In the genomic region with DNA sequence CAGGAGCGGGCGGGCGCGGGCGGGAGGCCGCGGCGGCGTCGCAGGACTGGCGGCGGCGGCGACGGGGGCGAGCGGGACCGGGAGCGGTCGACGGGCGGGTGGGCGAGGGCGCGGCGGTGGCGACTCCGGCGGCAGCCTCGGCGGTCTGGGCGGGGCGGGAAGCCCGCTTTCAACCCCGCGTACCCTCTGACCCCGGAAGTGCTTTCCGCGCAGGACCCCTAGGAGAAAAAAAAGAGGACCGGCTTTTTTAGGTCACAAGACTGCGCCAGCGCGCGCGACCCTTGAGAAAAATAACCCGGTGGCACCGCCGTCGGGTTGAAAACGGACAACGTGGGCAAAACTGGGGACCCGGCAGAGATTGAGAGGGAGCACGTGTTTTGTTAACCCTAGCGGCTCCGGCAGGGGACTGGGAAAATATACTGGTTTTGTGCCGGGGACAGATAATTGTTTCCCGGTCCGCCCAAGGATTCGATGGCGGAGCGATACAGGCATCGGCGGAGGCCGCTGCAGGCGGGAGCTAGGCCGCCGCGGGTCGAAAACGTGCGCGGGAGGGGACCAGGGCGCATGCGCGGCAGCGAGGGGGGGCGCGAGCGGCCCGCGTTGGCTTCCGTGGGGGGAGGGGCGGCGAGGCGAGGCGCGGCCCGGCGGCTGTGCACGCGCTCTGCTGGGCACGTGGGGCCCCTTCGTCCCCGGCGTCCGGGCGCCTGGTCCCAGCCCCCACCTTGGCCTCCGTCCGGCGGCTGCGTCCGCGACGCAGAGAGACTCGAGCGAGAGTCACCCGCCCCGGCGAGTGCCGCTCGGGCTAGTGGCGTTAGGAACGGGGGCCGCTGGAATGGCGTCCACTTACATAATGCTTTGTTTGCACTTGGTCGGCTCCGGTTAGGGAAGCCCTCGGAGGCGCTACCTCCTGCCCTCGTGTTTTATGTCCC, we compare ENCODE assay signal across 8 mouse cellular contexts. TPM values are rescaled to one million over a fixed set of nuclear protein-coding genes. Genes with fewer than 3 reads are reported as not detected.
A peak's percentile ranks its signal among the peaks of the same experiment; 100 is the strongest.
DNase-seq lines count a peak whose midpoint lies in the region; ATAC-seq lines count a peak whose summit lies in the region.

TSS of gene Pcbp1 (minus strand) at position 290 of the 929 bp plus-strand sequence.

- peak within 1 kb of the TSS; percentile 100 for H3K27ac ChIP-seq in brown adipose tissue, adult 24 weeks (replicated peaks; ENCODE audit: low read depth, low read length)
- peak within 1 kb of the TSS; percentile 99 to 100 for H3K27ac ChIP-seq in heart, embryonic 14.5 days (replicated peaks in 1 of 2; ENCODE audit: control insufficient read depth in 1 of 2, insufficient read depth in 1 of 2, low read depth in 2 of 2, low read length in 2 of 2)
- H3K27ac ChIP-seq in liver, embryonic 13.5 days = peak within 1 kb of the TSS; percentile 98
- H3K27ac ChIP-seq in stomach, embryonic 16.5 days (ENCODE audit: low read length) = peak within 1 kb of the TSS; percentile 100

- WGBS in heart, embryonic 14.5 days = under 1% methylated on average over 104 of the region's 120 CpGs
- WGBS in liver, embryonic 13.5 days (ENCODE audit: insufficient replicate concordance) = under 1% methylated on average over 94 of the region's 120 CpGs
- WGBS in stomach, embryonic 16.5 days = under 1% methylated on average over 116 of the region's 120 CpGs

- DNase-seq in CD4-positive, CD25-positive, alpha-beta regulatory T cell, adult 2 months (ENCODE audit: low read depth, low spot score) = peak; percentile 99
- peak; percentile 66 for DNase-seq in fibroblast of lung, adult 2 months (ENCODE audit: low read depth)
- peak; percentile 98 for DNase-seq in kidney, postnatal 14 days
- DNase-seq in liver, embryonic 13.5 days = peak; percentile 90
- DNase-seq in neural tube, embryonic 10.5 days (ENCODE audit: extremely low spot score, low spot score) = peak; percentile 98

- peak within 1 kb of the TSS; percentile 93 for H3K4me2 ChIP-seq in heart, embryonic 14.5 days (ENCODE audit: low read length)
- peak within 1 kb of the TSS; percentile 84 for H3K4me2 ChIP-seq in liver, embryonic 13.5 days
- peak within 1 kb of the TSS; percentile 66 for H3K4me2 ChIP-seq in stomach, embryonic 16.5 days (ENCODE audit: low read depth, low read length)

- no peaks in the 10 kb centered on the region for H3K27me3 ChIP-seq in heart, embryonic 14.5 days (ENCODE audit: control insufficient read depth, insufficient read depth, low read length)
- H3K27me3 ChIP-seq in liver, embryonic 13.5 days = no peaks in the 10 kb centered on the region
- no peaks in the 10 kb centered on the region for H3K27me3 ChIP-seq in stomach, embryonic 16.5 days (ENCODE audit: control insufficient read depth, insufficient read depth, low read length)

- peaks cover 12% of the 10 kb centered on the region for H3K4me1 ChIP-seq in brown adipose tissue, adult 24 weeks (ENCODE audit: control insufficient read depth, insufficient read depth, insufficient read length, low read length)
- peaks cover 5 to 25% of the 10 kb centered on the region in 2 experiments; a peak in 3 of 4 replicates for H3K4me1 ChIP-seq in heart, embryonic 14.5 days (ENCODE audit: control insufficient read depth in 2 of 2, insufficient read depth in 2 of 2, low read length in 2 of 2)
- peaks cover 35% of the 10 kb centered on the region for H3K4me1 ChIP-seq in liver, embryonic 13.5 days (replicated peaks)
- peaks cover 15% of the 10 kb centered on the region for H3K4me1 ChIP-seq in stomach, embryonic 16.5 days (ENCODE audit: control insufficient read depth, insufficient read depth, low read length)

- H3K9me3 ChIP-seq in heart, embryonic 14.5 days (ENCODE audit: control insufficient read depth, low read length) = no peaks in the 10 kb centered on the region
- no peaks in the 10 kb centered on the region for H3K9me3 ChIP-seq in liver, embryonic 13.5 days (replicated peaks)
- no peaks in the 10 kb centered on the region for H3K9me3 ChIP-seq in stomach, embryonic 16.5 days (replicated peaks; ENCODE audit: control insufficient read depth, low read length)

- H3K36me3 ChIP-seq in heart, embryonic 14.5 days (ENCODE audit: control insufficient read depth, insufficient read depth, low read length) = peaks cover 44% of the 10 kb centered on the region
- peaks cover 43% of the 10 kb centered on the region for H3K36me3 ChIP-seq in liver, embryonic 13.5 days
- no peaks in the 10 kb centered on the region for H3K36me3 ChIP-seq in stomach, embryonic 16.5 days (ENCODE audit: control insufficient read depth, insufficient read depth, low read length)

- H3K9ac ChIP-seq in heart, embryonic 14.5 days (ENCODE audit: low read length) = peak within 1 kb of the TSS; percentile 99
- H3K9ac ChIP-seq in liver, embryonic 13.5 days = peak within 1 kb of the TSS; percentile 94
- peak within 1 kb of the TSS; percentile 99 for H3K9ac ChIP-seq in stomach, embryonic 16.5 days (ENCODE audit: low read length)

- ATAC-seq in heart, embryonic 14.5 days (ENCODE audit: insufficient number of reproducible peaks, insufficient read depth, low FRiP score, low read depth) = peak; percentile 85
- ATAC-seq in liver, embryonic 13.5 days (ENCODE audit: low read depth) = peak; percentile 71
- ATAC-seq in stomach, embryonic 16.5 days (ENCODE audit: insufficient read depth, low FRiP score) = peak; percentile 87

- H3K4me3 ChIP-seq in brown adipose tissue, adult 24 weeks (ENCODE audit: insufficient read depth, low read depth, low read length) = peak within 1 kb of the TSS; percentile 100
- peak within 1 kb of the TSS; percentile 72 to 95 for H3K4me3 ChIP-seq in heart, embryonic 14.5 days (ENCODE audit: control insufficient read depth in 1 of 2, insufficient read depth in 1 of 2, low read depth in 1 of 2, low read length in 2 of 2)
- peak within 1 kb of the TSS; percentile 95 for H3K4me3 ChIP-seq in liver, embryonic 13.5 days (replicated peaks)
- peak within 1 kb of the TSS; percentile 99 for H3K4me3 ChIP-seq in stomach, embryonic 16.5 days (replicated peaks; ENCODE audit: low read length)

RNA-seq across cellular contexts. Expression of gene Pcbp1, which starts in this region (rescaled TPM):
- 107 and 116 TPM in 2 replicates for polyA plus RNA-seq in brown adipose tissue, adult 24 weeks (2012; ENCODE audit: insufficient read depth, insufficient read length, missing spikeins)
- polyA plus RNA-seq in heart, embryonic 14.5 days (2014; fragmentation: Nextera tagmentation; extraction: Ambion mirVana) = 297 and 312 TPM in 2 replicates
- polyA plus RNA-seq in liver, embryonic 13.5 days (2015; fragmentation: Nextera tagmentation; extraction: Ambion mirVana) = 327 and 339 TPM in 2 replicates
- 177 and 197 TPM in 2 replicates for polyA plus RNA-seq in stomach, embryonic 16.5 days (2015; fragmentation: Nextera tagmentation; extraction: Ambion mirVana)

Comparison
In these comparisons a context has a peak if more than half of its experiments do, and no peak if none do; other contexts are left out.
1. Peak in every context shown above with its lines: DNase-seq, ATAC-seq, H3K4me3 ChIP-seq and H3K27ac ChIP-seq.